Comparison of ENCODE assay signal across 9 mouse cellular contexts in the genomic region with DNA sequence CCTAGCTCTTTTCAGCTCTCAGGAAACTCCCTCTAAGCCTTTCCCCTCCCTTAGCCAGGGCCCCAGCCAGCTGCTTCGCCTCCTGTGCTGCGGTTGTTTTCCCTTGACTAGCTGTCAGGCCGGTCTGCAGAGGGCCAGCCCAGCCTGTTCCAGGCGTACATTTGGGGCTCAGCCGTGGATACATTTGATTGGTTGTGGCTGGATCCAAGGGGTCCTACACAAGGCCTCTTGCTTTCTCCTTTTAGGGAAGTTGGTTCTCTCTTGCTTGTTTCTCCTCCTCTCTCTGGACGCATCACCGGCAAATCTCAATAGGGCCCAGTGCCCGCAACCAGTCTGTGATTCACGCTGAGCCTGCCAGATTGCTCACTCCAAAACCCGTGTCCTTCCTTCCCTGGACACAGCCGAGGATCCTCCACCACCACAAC. TPM values are rescaled to one million over a fixed set of nuclear protein-coding genes. Genes with fewer than 3 reads are reported as not detected.
DNase-seq lines count a peak whose midpoint lies in the region; ATAC-seq lines count a peak whose summit lies in the region.
"Had no signal": no experiment of that assay in that cellular context is flagged by ENCODE, and none has a peak within 500 bp of the region (broad histone marks: within the 10 kb centered on the region; RNA-seq: fewer than 3 reads in every experiment).

No protein-coding gene starts in this region.

- DNase-seq in NIH3T3 (ENCODE audit: low read depth) = peak; percentile 94
- peak; percentile 81 for DNase-seq in embryo, embryonic 10 days (ENCODE audit: low spot score)
- peak; percentile 44 to 72 for DNase-seq in gastrocnemius, postnatal 4 days (ENCODE audit: low spot score in 2 of 2)
- peak; percentile 82 for DNase-seq in lung, postnatal 10 days
- DNase-seq in skeletal muscle tissue, adult 2 months (ENCODE audit: low read depth, low spot score) = peak; percentile 34
- no peak for DNase-seq in left cerebral cortex, adult 11 months (ENCODE audit: low spot score)

- no peaks in the 10 kb centered on the region for H3K36me3 ChIP-seq in intestine, embryonic 15.5 days
- H3K36me3 ChIP-seq: liver, embryonic 15.5 days had no signal

- H3K27me3 ChIP-seq in intestine, embryonic 15.5 days (replicated peaks) = no peaks in the 10 kb centered on the region
- H3K27me3 ChIP-seq: liver, embryonic 15.5 days had no signal

- H3K4me3 ChIP-seq in intestine, embryonic 15.5 days (replicated peaks) = no peak overlapping the region
- H3K4me3 ChIP-seq: liver, embryonic 15.5 days had no signal

- peak; percentile 93 for ATAC-seq in intestine, embryonic 15.5 days
- ATAC-seq in erythroid progenitor cell, adult 5-6 weeks (replicated peaks; ENCODE audit: low FRiP score, poor library complexity, severe bottlenecking) = no peak

- H3K27ac ChIP-seq in intestine, embryonic 15.5 days = peak overlapping the region; percentile 92
- H3K27ac ChIP-seq: liver, embryonic 15.5 days had no signal

- 22% methylated on average over 11 of the region's 11 CpGs for WGBS in intestine, embryonic 15.5 days

- H3K9me3 ChIP-seq in intestine, embryonic 15.5 days = no peaks in the 10 kb centered on the region
- H3K9me3 ChIP-seq: liver, embryonic 15.5 days had no signal

- H3K9ac ChIP-seq in intestine, embryonic 15.5 days = no peak overlapping the region; the same call in 1 of the 2 replicates
- H3K9ac ChIP-seq: liver, embryonic 15.5 days had no signal

- H3K4me1 ChIP-seq in intestine, embryonic 15.5 days (replicated peaks) = peaks cover 32% of the 10 kb centered on the region
- H3K4me1 ChIP-seq: liver, embryonic 15.5 days had no signal

- no peak overlapping the region for H3K4me2 ChIP-seq in intestine, embryonic 15.5 days (replicated peaks)
- H3K4me2 ChIP-seq: liver, embryonic 15.5 days had no signal

RNA-seq across cellular contexts. Expression of a gene that starts 40.4 kb away (rescaled TPM):
- total RNA-seq in gastrocnemius, postnatal 4 days (2021) = 10 to 100 TPM; 73.8 to 77.9 TPM
- 79.8 and 90.0 TPM in 2 replicates for polyA plus RNA-seq in intestine, embryonic 15.5 days (2015; fragmentation: Nextera tagmentation; extraction: Ambion mirVana)
- total RNA-seq in erythroid progenitor cell, adult 5-6 weeks (2015; ENCODE audit: low replicate concordance) = 0.84 TPM in 1 of 2 replicates, not detected in the other
- not detected in 2 replicates for total RNA-seq in erythroid progenitor cell, adult 5-6 weeks (2017; ENCODE audit: low replicate concordance)

Comparison
In these comparisons a context has a peak if more than half of its experiments do, and no peak if none do; other contexts are left out.
1. RNA of a gene that starts 40.4 kb away (total RNA-seq): 73.8 to 77.9 TPM in gastrocnemius, postnatal 4 days; 0.84 TPM in erythroid progenitor cell, adult 5-6 weeks; every median in the first group is over 10 times any median in the second.